Mouse (Mus musculus): ENCODE data around the gene Lrrc46.

Gene Lrrc46

DNA sequence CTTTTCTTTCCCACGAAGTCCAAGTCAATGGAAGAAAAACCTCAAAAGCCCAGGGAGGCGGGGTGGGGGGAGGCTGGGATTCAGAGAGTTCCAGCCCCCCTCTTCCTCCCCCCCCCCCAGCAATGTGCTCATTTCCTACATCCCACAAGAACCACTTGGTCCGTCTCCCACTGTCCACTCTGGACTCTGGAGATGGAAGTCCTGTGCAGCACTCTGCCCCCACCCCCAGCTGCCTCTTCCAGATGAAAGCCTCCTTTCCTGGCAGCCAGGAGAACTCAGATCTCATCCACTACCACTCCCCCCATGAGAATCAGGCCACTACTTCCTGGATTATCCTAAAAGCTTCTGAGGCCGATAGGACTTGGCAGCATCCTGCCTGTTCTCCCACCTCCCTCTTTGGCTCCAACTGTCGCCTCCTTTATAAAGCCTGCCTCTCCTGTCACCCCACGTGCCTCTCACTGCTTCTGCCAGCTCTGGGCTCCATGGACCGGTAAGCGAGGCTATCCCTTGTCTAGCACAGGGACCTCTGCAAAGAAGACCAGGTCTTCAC is 28.0 kb downstream of the Lrrc46 start, which contains the start of gene Sp6:
Gene Sp6 (plus strand): TSS at position 274 of the 550 bp plus-strand sequence.
- no peak for DNase-seq (ENCODE audit: low read depth, low spot score)

DNA sequence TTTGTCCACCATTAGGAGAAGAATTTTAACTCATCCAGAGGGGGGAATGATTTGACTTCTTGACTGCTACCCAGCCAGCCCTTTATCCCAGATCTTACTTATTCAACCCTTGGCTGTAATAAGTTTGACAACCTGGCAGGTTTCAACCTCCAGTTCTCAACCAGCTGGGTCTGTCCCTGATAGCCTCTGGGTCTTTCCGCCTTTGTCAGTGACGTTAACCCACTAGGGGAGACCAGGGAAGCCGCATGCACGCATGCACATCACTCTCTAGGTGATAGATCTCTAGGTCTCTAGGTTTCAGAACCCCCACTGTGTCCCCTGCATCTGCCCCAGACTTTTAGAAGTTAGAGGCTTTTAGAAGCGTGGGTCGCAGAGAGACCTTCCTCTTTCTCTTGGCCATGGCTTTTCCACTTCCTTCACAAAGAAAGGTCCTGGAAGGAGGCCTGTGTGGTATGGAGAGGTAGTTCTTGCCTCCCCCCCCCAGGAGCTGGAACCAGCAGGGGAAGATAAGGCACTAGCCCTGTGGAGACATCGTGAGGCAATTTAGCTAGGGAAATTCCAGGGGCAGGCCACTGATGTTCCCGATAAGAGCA is 31.9 kb downstream of the Lrrc46 start:
- no peak for DNase-seq (ENCODE audit: low read depth, low spot score)

DNA sequence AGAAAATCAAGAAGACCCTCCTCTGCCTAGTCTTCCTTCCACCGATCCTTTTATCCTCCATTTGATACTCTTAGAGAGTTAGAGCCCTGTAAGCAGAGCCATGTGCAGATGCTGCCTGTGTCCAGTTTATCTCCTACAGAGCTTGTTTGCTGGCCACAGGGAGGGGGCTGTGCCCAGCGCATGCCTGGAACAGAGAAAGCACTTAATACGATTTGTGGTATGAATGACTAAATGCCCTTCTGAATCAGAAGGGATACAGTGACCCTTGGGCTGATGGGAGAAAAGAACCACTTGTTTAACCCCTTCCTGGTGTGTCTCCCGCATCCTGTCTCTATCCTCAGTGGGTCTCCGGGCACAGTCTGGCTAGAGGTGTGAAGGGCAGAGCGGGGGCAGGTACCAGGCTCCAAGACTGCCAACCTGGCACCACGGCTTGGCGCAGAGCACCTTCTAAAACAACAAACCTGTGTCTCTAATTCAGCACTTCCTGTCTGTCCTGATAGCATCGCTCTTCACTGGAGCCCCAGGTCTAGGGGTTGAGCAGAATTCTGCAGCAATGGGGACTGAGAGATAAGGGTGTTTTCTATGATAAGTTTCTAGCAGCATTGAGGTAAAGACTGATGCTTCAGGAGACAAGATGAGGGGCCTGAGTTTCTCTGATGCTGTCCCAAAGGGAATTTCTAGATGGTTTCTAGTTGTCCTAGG is 34.0 kb downstream of the Lrrc46 start:
- DNase-seq (ENCODE audit: low read depth, low spot score), result no peak

DNA sequence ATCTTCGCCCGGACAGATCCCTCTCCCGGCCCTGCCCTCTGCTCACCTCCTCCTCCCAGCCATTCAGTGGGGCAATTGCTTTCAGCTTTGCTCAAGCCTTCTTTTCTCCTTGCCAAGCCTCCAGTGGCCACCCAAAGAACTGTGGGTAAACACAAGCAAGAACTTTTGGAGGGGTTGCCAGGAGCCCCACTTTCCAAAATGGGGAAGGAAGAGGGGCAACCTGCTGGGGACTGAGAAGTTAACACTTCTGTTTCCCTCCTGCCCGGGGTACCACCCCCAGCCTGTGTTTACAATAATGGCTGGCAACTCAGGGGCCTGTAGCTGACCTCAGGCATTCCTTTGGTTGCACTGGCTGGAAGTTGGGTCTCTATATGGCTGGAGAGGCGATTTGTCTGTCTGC is 38.0 kb downstream of the Lrrc46 start:
- no peak for DNase-seq (ENCODE audit: low read depth, low spot score)

DNA sequence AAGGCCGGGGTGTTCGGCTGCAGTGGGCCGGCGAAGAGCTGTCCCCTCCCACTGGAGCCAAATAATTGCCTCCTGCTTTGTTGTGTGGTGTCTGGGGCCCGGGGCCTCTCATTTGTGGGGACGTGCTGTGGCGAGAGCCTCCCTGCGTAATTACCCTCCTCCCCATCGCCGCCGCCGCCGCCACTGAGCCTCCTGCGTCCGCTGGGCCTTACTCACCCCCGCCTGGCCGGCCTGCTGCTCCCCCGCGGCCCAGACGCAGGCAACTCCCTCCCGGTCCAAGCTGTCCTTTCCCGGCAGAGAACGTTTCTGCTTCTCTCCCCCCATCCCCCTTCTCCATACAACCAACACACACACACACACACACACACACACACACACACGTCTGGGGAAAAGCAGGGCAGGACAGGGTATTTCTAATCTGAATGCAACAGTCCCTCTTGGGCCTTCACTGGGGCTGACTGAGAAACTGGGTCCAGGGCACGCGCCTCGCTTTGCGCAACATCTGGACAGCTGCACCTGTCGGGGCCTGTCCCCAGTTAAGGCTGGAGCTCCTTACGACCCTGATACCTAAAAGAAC is 43.7 kb downstream of the Lrrc46 start:
- no peak for DNase-seq (ENCODE audit: low read depth, low spot score)

DNA sequence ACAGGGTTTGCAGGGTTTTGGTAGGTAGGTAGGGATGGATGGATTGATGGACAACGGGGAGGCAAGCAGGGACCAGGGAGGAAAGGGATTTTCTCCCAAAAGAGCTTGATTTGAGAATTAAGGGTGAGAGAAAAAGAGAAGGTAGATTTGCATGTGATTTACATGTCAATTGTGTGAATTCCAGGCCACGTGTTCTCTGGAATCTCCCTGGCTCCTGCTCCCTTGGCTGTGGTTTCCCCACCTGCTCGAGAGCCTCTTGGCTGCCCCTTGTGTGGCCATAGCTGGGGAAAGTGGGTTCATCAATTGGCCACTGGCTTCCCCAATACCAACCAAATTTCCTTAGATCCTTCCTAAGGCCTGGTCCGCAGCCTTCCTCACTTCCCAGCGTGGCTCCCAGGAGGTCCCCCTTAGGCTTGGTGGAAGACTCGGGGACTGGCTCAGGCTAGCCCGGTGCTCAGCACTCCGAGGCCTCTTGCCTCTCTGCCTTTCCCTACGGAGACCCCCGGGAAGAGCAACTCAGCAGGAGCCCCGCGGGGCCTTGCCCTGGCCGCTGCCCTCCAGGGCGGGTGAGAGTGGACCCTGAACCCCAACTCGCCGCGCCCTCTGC is 44.3 kb downstream of the Lrrc46 start:
- DNase-seq (ENCODE audit: low read depth, low spot score), result no peak

DNA sequence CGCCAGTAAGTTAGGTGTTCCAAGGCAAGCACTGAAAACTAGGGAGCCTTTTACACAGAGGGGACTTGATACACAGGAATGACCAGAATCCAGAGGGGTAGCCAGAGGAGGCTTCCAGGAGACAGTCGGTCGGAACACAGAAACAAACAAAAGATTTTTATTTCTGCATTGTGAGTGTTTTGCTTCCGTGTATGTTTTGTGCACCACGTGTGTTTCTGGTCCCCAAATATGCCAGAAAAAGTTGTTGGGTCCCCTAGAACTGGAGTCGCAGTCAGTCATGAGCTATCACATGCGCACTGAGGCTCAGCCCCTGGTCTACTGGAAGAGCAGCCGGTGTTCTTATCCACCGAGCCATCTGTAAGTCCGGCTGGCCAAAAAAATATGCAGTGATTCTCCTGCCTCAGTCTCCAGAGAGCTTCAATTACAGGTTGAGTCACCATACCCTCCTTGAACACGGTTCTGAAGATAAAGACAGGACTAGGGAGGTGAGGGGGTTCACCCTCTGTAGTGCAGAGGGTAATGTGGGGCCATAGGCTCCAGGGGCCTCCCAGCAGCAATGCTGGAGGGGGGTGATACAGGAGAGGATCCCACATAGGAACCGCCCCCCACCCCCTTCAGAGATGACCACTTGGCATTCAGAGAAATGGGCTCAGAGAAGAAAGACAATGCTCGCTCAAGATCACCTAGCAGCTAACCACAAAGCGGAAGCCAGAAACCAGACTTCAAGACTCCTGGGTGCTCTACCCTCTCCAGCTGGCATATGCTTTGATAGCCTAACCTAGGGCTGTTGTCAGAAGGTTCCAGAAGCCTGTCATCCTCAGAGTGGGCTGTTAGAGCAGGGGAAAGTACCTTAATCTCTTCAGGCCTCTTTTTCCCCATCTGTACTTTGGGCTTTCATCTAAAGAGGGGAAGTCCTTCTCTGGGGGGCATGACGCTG is 45.1 kb downstream of the Lrrc46 start:
- DNase-seq (ENCODE audit: low read depth, low spot score), result no peak

DNA sequence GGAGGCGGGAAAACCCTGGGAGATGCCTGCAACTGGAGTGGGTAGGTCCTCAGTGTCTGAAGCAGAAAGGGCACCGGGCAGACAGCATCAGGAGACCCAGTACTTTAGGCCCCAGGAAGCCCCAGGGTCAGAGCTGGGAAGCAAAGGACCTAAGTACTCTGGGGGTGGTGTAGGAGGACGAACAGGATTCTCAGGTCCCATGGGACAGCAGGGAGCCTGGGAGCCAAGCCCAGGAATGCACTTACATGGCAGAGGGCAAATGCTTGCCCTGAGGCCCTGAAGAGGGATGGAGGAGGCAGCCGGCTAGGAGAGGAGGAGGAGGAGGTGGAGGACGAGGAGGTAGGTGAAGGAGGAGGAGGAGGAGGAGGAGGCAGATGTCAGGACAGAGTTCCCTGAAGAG is 46.2 kb downstream of the Lrrc46 start:
- no peak for DNase-seq (ENCODE audit: low read depth, low spot score)

DNA sequence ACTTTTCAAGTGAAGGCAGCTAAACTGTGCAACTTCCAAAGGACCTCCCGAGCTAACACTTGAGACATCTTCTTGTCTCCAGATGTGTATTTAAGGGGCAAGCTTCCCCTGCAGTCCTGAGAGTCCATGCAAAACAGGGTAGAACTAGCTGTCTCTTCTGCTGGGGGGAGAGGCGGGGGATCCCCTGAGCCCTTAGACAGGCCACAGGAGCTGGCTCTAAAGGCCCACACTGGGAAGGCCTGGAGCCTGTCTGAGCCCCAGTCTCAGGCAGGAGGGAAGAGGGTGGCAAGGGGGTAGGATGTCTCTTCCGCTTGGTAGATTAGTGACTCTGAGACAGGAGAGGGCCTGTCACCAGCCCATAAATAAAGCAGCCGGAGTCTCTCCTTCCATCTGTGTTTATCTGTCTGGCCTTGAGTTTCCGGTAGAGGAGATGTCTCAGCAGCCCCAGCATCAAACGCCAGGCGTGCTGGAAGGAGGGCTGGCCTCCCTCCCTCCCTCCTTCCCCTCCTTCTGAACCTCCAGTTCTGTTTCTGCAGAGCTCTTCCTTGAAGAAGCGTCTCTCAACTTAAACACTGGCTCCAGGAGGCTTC is 48.4 kb downstream of the Lrrc46 start:
- DNase-seq (ENCODE audit: low read depth, low spot score), result no peak

DNA sequence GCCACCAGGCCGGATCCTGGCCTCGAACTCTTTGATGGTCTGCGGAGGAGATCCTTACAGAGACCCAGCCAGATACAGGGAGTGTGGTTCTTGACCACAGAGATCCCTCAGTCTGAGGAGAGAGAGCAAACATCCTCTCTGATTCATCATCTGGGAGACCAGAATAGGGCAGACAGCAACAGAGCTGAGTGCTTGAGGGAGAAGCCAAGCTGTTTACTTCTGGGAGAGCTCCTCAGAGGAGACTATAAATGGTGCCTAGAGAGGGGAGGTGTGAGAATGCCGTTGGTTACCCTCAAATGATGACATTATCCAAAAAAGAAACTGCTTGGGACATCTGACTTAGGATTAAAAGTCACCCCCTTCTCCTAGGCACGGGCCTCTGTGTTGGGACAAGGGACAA is 49.7 kb downstream of the Lrrc46 start:
- DNase-seq (ENCODE audit: low read depth, low spot score), result no peak

DNA sequence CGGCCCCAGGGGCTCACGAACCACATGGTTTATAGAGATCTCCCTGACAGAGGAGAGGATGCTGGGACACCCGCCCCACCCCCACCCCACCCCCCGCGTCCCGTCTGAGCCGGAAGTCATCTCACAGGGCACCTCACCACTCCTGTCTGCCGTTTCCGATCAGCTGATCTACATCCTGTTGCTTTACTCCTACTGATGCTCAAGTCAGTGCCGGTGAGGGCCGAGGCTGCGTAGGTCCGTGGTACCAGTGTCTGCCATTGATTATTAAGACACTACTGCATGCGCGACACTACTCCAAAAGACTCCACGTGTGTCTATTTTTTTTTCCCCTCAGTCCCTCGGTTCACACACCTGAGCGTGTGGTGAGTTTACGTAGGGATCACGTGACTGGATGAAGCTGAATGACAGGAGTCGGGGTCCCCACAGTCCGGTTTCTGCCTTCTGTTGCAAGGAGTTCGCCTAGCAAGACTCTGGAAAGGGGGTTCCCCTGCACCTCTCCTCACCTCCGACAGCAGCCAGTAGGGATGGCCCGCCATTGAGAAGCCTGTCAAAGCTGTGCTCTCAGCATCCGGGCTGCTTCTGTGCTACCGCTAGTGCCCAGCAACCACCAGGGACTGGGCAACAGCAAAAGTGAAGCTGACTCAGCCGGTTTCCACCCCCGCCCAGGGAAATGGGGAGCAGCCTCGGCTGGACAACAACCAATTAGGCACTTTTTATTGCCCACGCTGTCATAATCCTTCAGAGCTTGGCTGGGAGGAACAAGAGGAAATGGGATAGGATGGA is 53.1 kb downstream of the Lrrc46 start:
- DNase-seq (ENCODE audit: low read depth, low spot score), result no peak

DNA sequence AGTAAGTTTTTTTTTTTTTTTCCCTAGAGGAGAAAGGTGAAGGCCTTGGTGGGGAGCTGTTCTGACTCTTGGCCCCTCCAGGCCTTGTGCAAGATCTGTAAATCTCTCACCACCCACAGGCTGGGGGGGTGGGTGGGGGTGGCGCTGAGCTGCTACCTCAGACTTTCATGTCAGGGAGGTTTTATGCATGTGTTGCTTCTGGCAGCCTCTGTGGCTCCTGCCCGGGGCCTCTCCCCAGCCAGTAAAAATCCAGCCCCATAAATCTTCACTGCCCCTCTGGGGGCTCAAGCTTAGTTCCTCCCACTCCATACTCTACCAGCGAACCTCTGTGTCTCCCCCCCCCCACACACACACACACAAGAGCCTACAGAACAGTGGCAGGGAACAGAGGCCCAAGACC is 54.7 kb downstream of the Lrrc46 start:
- DNase-seq (ENCODE audit: low read depth, low spot score), result no peak

DNA sequence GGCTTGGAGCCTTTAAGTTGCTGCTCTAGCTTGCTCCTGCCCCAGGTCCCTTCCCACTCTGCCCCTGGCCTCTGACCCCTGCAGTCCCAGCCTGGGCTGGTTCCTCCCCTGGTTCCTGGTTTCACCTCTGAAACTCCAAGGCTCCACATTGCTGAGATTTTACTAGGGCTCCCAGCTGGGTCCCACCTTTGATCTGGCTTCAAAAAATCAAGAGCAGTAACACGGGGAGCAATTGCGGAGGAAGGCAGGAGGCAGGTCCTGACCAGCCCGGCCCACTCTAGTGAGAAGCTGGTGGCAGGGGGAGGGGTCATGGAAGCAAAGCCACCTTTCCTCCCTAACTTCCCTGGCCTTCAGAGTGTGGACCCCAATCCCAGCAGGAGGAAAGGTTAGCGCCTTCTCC is 56.3 kb downstream of the Lrrc46 start:
- DNase-seq (ENCODE audit: low read depth, low spot score), result no peak

Measured in WW6 (cell line).